Comparison of ENCODE assay signal across 8 mouse cellular contexts in genomic region chr2:92433578-92434374, GRCm38 (mm10). TPM values are rescaled to one million over a fixed set of nuclear protein-coding genes. Genes with fewer than 3 reads are reported as not detected.
DNase-seq lines count a peak whose midpoint lies in the region; ATAC-seq and TF ChIP-seq lines count a peak whose summit lies in the region.

Gene Cry2, minus strand, starts transcription at chr2:92434043.

- H3K4me1 ChIP-seq in bone marrow macrophage, adult 2 months (ENCODE audit: control insufficient read depth, insufficient read depth, low read length) = peaks cover 43% of the 10 kb centered on the region
- peaks cover 12% of the 10 kb centered on the region for H3K4me1 ChIP-seq in embryonic fibroblast, embryonic 13.5 days (ENCODE audit: control insufficient read depth, insufficient read depth, low read length)
- peaks cover 27% of the 10 kb centered on the region for H3K4me1 ChIP-seq in kidney, embryonic 14.5 days (ENCODE audit: control insufficient read depth, insufficient read depth, low read length)
- peaks cover 47% of the 10 kb centered on the region for H3K4me1 ChIP-seq in limb, embryonic 15.5 days

- H3K27ac ChIP-seq in bone marrow macrophage, adult 2 months (ENCODE audit: insufficient read depth, low read depth, low read length) = peak within 1 kb of the TSS; percentile 46
- H3K27ac ChIP-seq in embryonic fibroblast, embryonic 13.5 days (ENCODE audit: insufficient read depth, low read length) = peak within 1 kb of the TSS; percentile 23; the same call in 1 of the 2 replicates
- no peak within 1 kb of the TSS for H3K27ac ChIP-seq in kidney, embryonic 14.5 days (ENCODE audit: low read depth, low read length)
- H3K27ac ChIP-seq in limb, embryonic 15.5 days = peak within 1 kb of the TSS; percentile 79

- H3K9me3 ChIP-seq in kidney, embryonic 14.5 days (ENCODE audit: control insufficient read depth, low read length) = no peaks in the 10 kb centered on the region
- no peaks in the 10 kb centered on the region for H3K9me3 ChIP-seq in limb, embryonic 15.5 days

- DNase-seq in A20 (ENCODE audit: low read depth, low spot score) = peak; percentile 99
- DNase-seq in heart, adult 9 months (ENCODE audit: low spot score in 2 of 2) = peak; percentile 98 to 99
- peak; percentile 95 for DNase-seq in monocyte, adult 2 months (ENCODE audit: low read depth in 1 of 2, low spot score in 2 of 2)
- peak; percentile 97 to 98 for DNase-seq in spleen, postnatal 36 days (ENCODE audit: low spot score in 2 of 2)

- no peaks in the 10 kb centered on the region; the same call in 1 of the 2 replicates for H3K27me3 ChIP-seq in kidney, embryonic 14.5 days (ENCODE audit: control insufficient read depth, insufficient read depth, low read length)
- H3K27me3 ChIP-seq in limb, embryonic 15.5 days = no peaks in the 10 kb centered on the region

- under 1% methylated on average over 64 of the region's 76 CpGs for WGBS in kidney, embryonic 14.5 days
- WGBS in limb, embryonic 15.5 days = 0% methylated on average over 75 of the region's 76 CpGs

- TF ChIP-seq CTCF in bone marrow macrophage, adult 2 months (IDR thresholded peaks at IDR 0.05; ENCODE audit: low read depth, low read length) = no peak
- TF ChIP-seq CTCF in embryonic fibroblast, embryonic 13.5 days (IDR thresholded peaks at IDR 0.05; ENCODE audit: borderline replicate concordance, insufficient read depth, low read length) = no peak

- peak within 1 kb of the TSS; percentile 81 for H3K4me2 ChIP-seq in kidney, embryonic 14.5 days (replicated peaks; ENCODE audit: low read depth, low read length)
- peak within 1 kb of the TSS; percentile 83 for H3K4me2 ChIP-seq in limb, embryonic 15.5 days

- 0 out of 2 replicates have a peak, but pooled peaks have one; percentile 20 for TF ChIP-seq POLR2A in bone marrow macrophage, adult 2 months (IDR thresholded peaks at IDR 0.05; ENCODE audit: borderline replicate concordance, low read depth, low read length)
- TF ChIP-seq POLR2A in embryonic fibroblast, embryonic 13.5 days (IDR thresholded peaks at IDR 0.05; ENCODE audit: low read depth, low read length) = peak; percentile 94

- peak within 1 kb of the TSS; percentile 84 for H3K9ac ChIP-seq in kidney, embryonic 14.5 days (ENCODE audit: low read depth, low read length)
- peak within 1 kb of the TSS; percentile 57 for H3K9ac ChIP-seq in limb, embryonic 15.5 days

- peak within 1 kb of the TSS; percentile 83 for H3K4me3 ChIP-seq in bone marrow macrophage, adult 2 months (ENCODE audit: insufficient read depth, low read length)
- H3K4me3 ChIP-seq in embryonic fibroblast, embryonic 13.5 days (ENCODE audit: insufficient read depth, low read length) = peak within 1 kb of the TSS; percentile 98
- H3K4me3 ChIP-seq in kidney, embryonic 14.5 days (ENCODE audit: low read length) = peak within 1 kb of the TSS; percentile 81
- peak within 1 kb of the TSS; percentile 64 for H3K4me3 ChIP-seq in limb, embryonic 15.5 days

- no peaks in the 10 kb centered on the region for H3K36me3 ChIP-seq in kidney, embryonic 14.5 days (ENCODE audit: control insufficient read depth, insufficient read depth, low read length)
- H3K36me3 ChIP-seq in limb, embryonic 15.5 days = no peaks in the 10 kb centered on the region

- ATAC-seq in kidney, embryonic 14.5 days (ENCODE audit: low FRiP score, low TSS enrichment) = peak; percentile 98
- ATAC-seq in limb, embryonic 15.5 days (ENCODE audit: insufficient number of reproducible peaks, low FRiP score, low TSS enrichment, low read depth) = peak; percentile 98

RNA-seq across cellular contexts. Expression of gene Cry2, which starts in this region (rescaled TPM):
- 5.4 and 5.8 TPM in 2 replicates for polyA plus RNA-seq in bone marrow macrophage, adult 2 months (2012; ENCODE audit: insufficient read depth, insufficient read length, missing spikeins)
- polyA plus RNA-seq in embryonic fibroblast, embryonic 13.5 days (2011; ENCODE audit: insufficient read length, low read depth, missing spikeins) = 14.2 and 16.7 TPM in 2 replicates
- polyA plus RNA-seq in kidney, embryonic 14.5 days (2014; fragmentation: Nextera tagmentation; extraction: Ambion mirVana) = 13.8 and 21.3 TPM in 2 replicates
- 40.3 and 41.5 TPM in 2 replicates for polyA plus RNA-seq in limb, embryonic 15.5 days (2015; fragmentation: Nextera tagmentation; extraction: Ambion mirVana)
